Mouse (Mus musculus) ES-Bruce4 (cell line): ENCODE measurements around the gene Sox2. TPM values are rescaled to one million over a fixed set of nuclear protein-coding genes. Genes with fewer than 3 reads are reported as not detected.

Experiments
- H3K27ac ChIP-seq: 2 replicates; pipeline ENCODE4 v1.5.1; 2012; ENCODE audit warnings: low read length, inconsistent platforms; ENCODE audit not compliant: insufficient read depth
- H3K27me3 ChIP-seq: 2 replicates; pipeline ENCODE4 v1.6.1; 2012; ENCODE audit warnings: mild to moderate bottlenecking, low read length, inconsistent platforms; ENCODE audit not compliant: control insufficient read depth, poor library complexity, insufficient read depth, severe bottlenecking
- H3K36me3 ChIP-seq: 2 replicates; pipeline ENCODE4 v1.6.1; 2012; ENCODE audit warnings: inconsistent platforms, mild to moderate bottlenecking, low read length, moderate library complexity; ENCODE audit not compliant: control insufficient read depth, poor library complexity, insufficient read depth, severe bottlenecking
- H3K4me1 ChIP-seq: one replicate; pipeline ENCODE4 v1.8.1; 2011; ENCODE audit warnings: low read length; ENCODE audit not compliant: control insufficient read depth, insufficient read depth
- H3K4me3 ChIP-seq: 2 replicates; pipeline ENCODE4 v1.5.1; 2011; ENCODE audit warnings: low read depth, mild to moderate bottlenecking, low read length
- H3K9ac ChIP-seq: 2 replicates; pipeline ENCODE4 v1.6.1; 2012; ENCODE audit warnings: low read depth, mild to moderate bottlenecking, inconsistent platforms; ENCODE audit not compliant: poor library complexity, severe bottlenecking
- H3K9me3 ChIP-seq: replicated peaks from 2 replicates; pipeline ENCODE4 v1.6.1; 2012; ENCODE audit warnings: mild to moderate bottlenecking, low read length, inconsistent platforms; ENCODE audit not compliant: control insufficient read depth, poor library complexity, insufficient read depth, severe bottlenecking
- CTCF ChIP-seq: IDR thresholded peaks from one replicate; pipeline ENCODE4 v1.8.1; 2011; ENCODE audit warnings: low read depth, low read length
- EP300 ChIP-seq: IDR thresholded peaks from 2 replicates; pipeline ENCODE4 v1.6.1; 2011; ENCODE audit warnings: low read depth, low read length; ENCODE audit not compliant: insufficient read depth
- POLR2A ChIP-seq: IDR thresholded peaks from one replicate; pipeline ENCODE4 v1.8.1; 2011; ENCODE audit warnings: low read length; ENCODE audit not compliant: insufficient read depth
- polyA plus RNA-seq: library from polyadenylated mRNA; stranded (reverse); fragments of >200 nt; gene quantifications from 2 replicates; pipeline ENCODE4 v1.2.4, GENCODE M21; 2011; ENCODE audit warnings: low read depth; ENCODE audit not compliant: missing spikeins, insufficient read depth, insufficient read length

The Sox2 gene
- polyA plus RNA-seq, 1 experiment: 407 TPM

GRCm38 (mm10) chr3:34637926-34638325, 12.3 kb upstream of the Sox2 start:
- no peaks in the 10 kb centered on the region for H3K36me3 ChIP-seq
- H3K4me3 ChIP-seq: no peak overlapping the region
- peaks cover 1% of the 10 kb centered on the region for H3K4me1 ChIP-seq
- no peaks in the 10 kb centered on the region for H3K27me3 ChIP-seq
- TF ChIP-seq EP300: no peak
- no peak for TF ChIP-seq CTCF
- TF ChIP-seq POLR2A: no peak
- no peak overlapping the region for H3K27ac ChIP-seq
- no peak overlapping the region for H3K9ac ChIP-seq
- H3K9me3 ChIP-seq: no peaks in the 10 kb centered on the region

GRCm38 (mm10) chr3:34638344-34638743, 11.9 kb upstream of the Sox2 start:
- no peak overlapping the region for H3K27ac ChIP-seq
- H3K4me1 ChIP-seq: peaks cover 1% of the 10 kb centered on the region
- no peaks in the 10 kb centered on the region for H3K36me3 ChIP-seq
- no peak overlapping the region for H3K9ac ChIP-seq
- TF ChIP-seq POLR2A (no peak), CTCF (no peak), EP300 (no peak)
- no peak overlapping the region for H3K4me3 ChIP-seq
- no peaks in the 10 kb centered on the region for H3K9me3 ChIP-seq
- no peaks in the 10 kb centered on the region for H3K27me3 ChIP-seq

- no peak for TF ChIP-seq POLR2A
- TF ChIP-seq EP300: no peak
- TF ChIP-seq CTCF: peak; percentile 81
- H3K4me3 ChIP-seq: peak overlapping the region; percentile 21; the same call in 1 of the 2 replicates
- H3K27me3 ChIP-seq: no peaks in the 10 kb centered on the region
- peaks cover 1% of the 10 kb centered on the region for H3K4me1 ChIP-seq
- H3K27ac ChIP-seq: no peak overlapping the region
- H3K9me3 ChIP-seq: no peaks in the 10 kb centered on the region
- H3K36me3 ChIP-seq: no peaks in the 10 kb centered on the region
- peak overlapping the region; percentile 19; the same call in 1 of the 2 replicates for H3K9ac ChIP-seq
Measured at GRCm38 (mm10) chr3:34639031-34639872, 11.0 kb upstream of the Sox2 start.

- Histone ChIP-seq H3K4me3 (0 out of 2 replicates have a peak overlapping the region, but pooled peaks have one; percentile 21), H3K27ac (no peak overlapping the region), H3K9ac (peak overlapping the region; percentile 19; the same call in 1 of the 2 replicates)
Measured at GRCm38 (mm10) chr3:34639873-34640270, 10.3 kb upstream of the Sox2 start.

GRCm38 (mm10) chr3:34640276-34640675, 9.9 kb upstream of the Sox2 start:
- no peak overlapping the region for H3K4me3 ChIP-seq
- peaks cover 1% of the 10 kb centered on the region for H3K4me1 ChIP-seq
- H3K9ac ChIP-seq: no peak overlapping the region
- TF ChIP-seq EP300 (no peak), CTCF (no peak), POLR2A (no peak)
- no peaks in the 10 kb centered on the region for H3K36me3 ChIP-seq
- no peak overlapping the region for H3K27ac ChIP-seq
- H3K9me3 ChIP-seq: no peaks in the 10 kb centered on the region
- no peaks in the 10 kb centered on the region for H3K27me3 ChIP-seq

More at GRCm38 (mm10) chr3:34639873-34640270, 10.3 kb upstream of the Sox2 start:
- no peak for TF ChIP-seq POLR2A
- no peak for TF ChIP-seq CTCF
- TF ChIP-seq EP300: no peak
- Histone ChIP-seq H3K9me3 (no peaks in the 10 kb centered on the region), H3K27me3 (no peaks in the 10 kb centered on the region), H3K4me1 (peaks cover 1% of the 10 kb centered on the region), H3K36me3 (no peaks in the 10 kb centered on the region)
